Mouse (Mus musculus) liver, adult 2 months (tissue): ENCODE results near the gene F10. TPM values are rescaled to one million over a fixed set of nuclear protein-coding genes. Genes with fewer than 3 reads are reported as not detected.
A peak's percentile ranks its signal among the peaks of the same experiment; 100 is the strongest.

Experiments
- DNase-seq: peaks from one replicate; pipeline ENCODE4 v3.0.0-alpha.2; 2011; ENCODE audit warnings: low read depth, low spot score; ENCODE audit errors: extremely low read depth
- H3K27ac ChIP-seq: fragments of 200-500 bp; replicated peaks from 2 replicates; pipeline ENCODE4 v1.5.1; 2012; ENCODE audit warnings: low read depth, mild to moderate bottlenecking, control low read depth, inconsistent platforms, low read length; ENCODE audit not compliant: insufficient read depth
- H3K27me3 ChIP-seq: fragments of 200-500 bp; 2 replicates; pipeline ENCODE4 v1.6.1; 2012; ENCODE audit warnings: mild to moderate bottlenecking, moderate library complexity, low read length, inconsistent platforms; ENCODE audit not compliant: control insufficient read depth, insufficient read depth
- H3K36me3 ChIP-seq: fragments of 200-500 bp; 2 replicates; pipeline ENCODE4 v1.6.1; 2012; ENCODE audit warnings: low read length, inconsistent platforms; ENCODE audit not compliant: control insufficient read depth, insufficient read depth
- H3K4me1 ChIP-seq: fragments of 200-500 bp; 2 replicates; pipeline ENCODE4 v1.6.1; 2011; ENCODE audit warnings: low read length; ENCODE audit not compliant: control insufficient read depth, insufficient read depth
- H3K4me3 ChIP-seq: fragments of 200-500 bp; 2 replicates; pipeline ENCODE4 v1.5.1; 2011; ENCODE audit warnings: low read depth, mild to moderate bottlenecking, control low read depth, low read length, moderate library complexity; ENCODE audit not compliant: insufficient read depth
- H3K79me2 ChIP-seq: fragments of 200-500 bp; 2 replicates; pipeline ENCODE4 v1.6.1; 2012; ENCODE audit warnings: inconsistent platforms, mild to moderate bottlenecking, low read length, moderate library complexity; ENCODE audit not compliant: control insufficient read depth, insufficient read depth
- H3K9ac ChIP-seq: fragments of 200-500 bp; 2 replicates; pipeline ENCODE4 v1.6.1; 2012; ENCODE audit warnings: low read depth, mild to moderate bottlenecking, control low read depth, inconsistent platforms, low read length
- CTCF ChIP-seq: fragments of 200-500 bp; IDR thresholded peaks from 2 replicates; pipeline ENCODE4 v1.5.1; 2011; ENCODE audit warnings: low read depth, low read length, control low read depth
- POLR2A ChIP-seq: fragments of 200-500 bp; IDR thresholded peaks from 2 replicates; pipeline ENCODE4 v1.6.1; 2011; ENCODE audit warnings: low read length, control low read depth; ENCODE audit not compliant: insufficient read depth; ENCODE audit errors: extremely low read depth
- WGBS: fragments of 180-500 bp; shearing (Covaris S2); methylation state at CpG from one replicate; pipeline ENCODE4 v1.1.7; 2018; 5-methylcytosine and 5-hydroxymethylcytosine counted together
- polyA plus RNA-seq: library from polyadenylated mRNA; depleted of rRNA; stranded (reverse); fragments of >200 nt; gene quantifications from 2 replicates; pipeline ENCODE4 v1.2.3, GENCODE M21; 2012
- total RNA-seq: library from RNA; depleted of rRNA; stranded (reverse); fragments of >200 nt; gene quantifications from 2 replicates; pipeline ENCODE4 v1.2.3, GENCODE M21; 2014

The F10 gene
- total and polyA plus RNA-seq, 2 experiments = 371 to 374 TPM

GRCm38 (mm10) chr8:13037569-13037968 lies 461 bp downstream of the F10 start:
- TF ChIP-seq POLR2A = peak; percentile 88
- no peak for TF ChIP-seq CTCF
- Histone ChIP-seq H3K36me3 (peaks cover 18% of the 10 kb centered on the region), H3K79me2 (peaks cover 19% of the 10 kb centered on the region; the same call in 1 of the 2 replicates), H3K27ac (peak overlapping the region; percentile 98), H3K4me1 (peaks cover 25% of the 10 kb centered on the region), H3K27me3 (no peaks in the 10 kb centered on the region), H3K9ac (peak overlapping the region; percentile 81), H3K4me3 (peak overlapping the region; percentile 50)
- 6% methylated on average over 5 of the region's 5 CpGs for WGBS
- peak; percentile 95 for DNase-seq

DNA sequence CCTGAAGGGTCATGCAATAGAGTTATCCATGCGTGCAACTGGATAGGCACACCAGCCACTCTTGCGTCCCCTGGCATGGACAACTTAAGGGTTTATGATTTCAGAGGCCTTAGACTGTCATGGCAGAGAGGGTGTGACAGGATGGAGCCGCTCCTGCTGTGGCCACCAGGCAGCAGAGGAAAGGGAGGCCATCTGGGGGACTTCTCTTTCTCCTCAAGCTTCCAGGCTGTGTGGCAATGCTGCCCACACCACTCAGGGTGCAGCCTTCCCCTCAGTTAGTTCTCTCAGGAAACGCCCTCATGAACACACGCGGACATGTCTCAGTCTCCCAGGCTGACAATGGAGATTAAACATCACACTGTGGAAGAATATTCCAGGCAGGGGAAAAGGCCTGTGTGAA lies 1.9 kb downstream of the F10 start:
- TF ChIP-seq CTCF (no peak), POLR2A (no peak)
- Histone ChIP-seq H3K36me3 (peaks cover 30% of the 10 kb centered on the region), H3K27me3 (no peaks in the 10 kb centered on the region), H3K4me3 (peak overlapping the region; percentile 50), H3K9ac (peak overlapping the region; percentile 81), H3K27ac (peak overlapping the region; percentile 94), H3K79me2 (peaks cover 19% of the 10 kb centered on the region; the same call in 1 of the 2 replicates), H3K4me1 (peaks cover 25% of the 10 kb centered on the region)
- 20% methylated on average over 6 of the region's 6 CpGs for WGBS
- no peak for DNase-seq

DNA sequence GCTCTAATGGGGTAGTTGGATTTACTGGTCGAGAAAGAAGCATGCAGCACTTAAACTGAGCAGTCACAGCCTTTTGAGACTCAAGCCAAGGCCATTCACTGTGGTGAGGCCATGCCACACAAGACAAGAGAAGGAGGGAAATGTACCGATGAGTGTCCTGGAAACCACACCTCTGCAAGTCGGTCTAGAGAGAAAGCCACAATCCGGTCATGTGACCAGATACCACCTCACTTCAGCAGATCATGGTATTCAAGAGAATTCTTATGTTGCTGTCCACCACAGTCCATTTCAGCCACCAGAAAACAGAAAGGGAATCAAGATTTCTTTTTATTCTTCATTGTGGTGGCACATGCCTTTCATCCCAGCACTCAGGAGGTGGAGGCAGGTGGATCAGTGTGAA lies 4.4 kb downstream of the F10 start:
- peaks cover 14% of the 10 kb centered on the region for H3K4me1 ChIP-seq
- TF ChIP-seq CTCF (no peak), POLR2A (no peak)
- peaks cover 22% of the 10 kb centered on the region; the same call in 1 of the 2 replicates for H3K79me2 ChIP-seq
- H3K27me3 ChIP-seq = no peaks in the 10 kb centered on the region
- H3K36me3 ChIP-seq = peaks cover 48% of the 10 kb centered on the region
- WGBS = 55% methylated on average over 4 of the region's 4 CpGs
- no peak for DNase-seq
- H3K4me3 ChIP-seq = no peak overlapping the region
- no peak overlapping the region for H3K9ac ChIP-seq
- H3K27ac ChIP-seq = no peak overlapping the region

DNA sequence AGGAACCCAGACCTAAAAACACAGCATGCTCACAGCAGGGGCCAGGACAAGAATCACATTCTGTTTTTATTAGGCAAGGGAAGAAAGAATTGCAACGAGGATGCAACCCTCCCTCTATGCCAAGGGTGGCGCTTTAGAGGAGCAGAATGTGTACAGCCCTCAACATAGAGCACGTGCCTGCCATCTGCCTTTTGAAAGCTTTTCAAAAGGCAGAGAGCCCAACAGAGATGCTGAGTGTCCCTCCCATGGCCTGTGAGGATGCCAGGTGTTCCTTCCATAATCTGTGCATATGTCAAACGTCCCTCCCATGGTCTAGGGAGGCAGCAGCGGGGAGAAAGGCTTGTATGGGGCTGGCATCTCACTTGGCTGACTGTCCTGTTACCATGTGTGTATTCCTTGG lies 10.5 kb downstream of the F10 start:
- WGBS = 80% methylated on average over 5 of the region's 5 CpGs

GRCm38 (mm10) chr8:13050550-13050949 lies 13.4 kb downstream of the F10 start:
- TF ChIP-seq POLR2A = no peak
- TF ChIP-seq CTCF = no peak

More for the DNA sequence above, 10.5 kb downstream of the F10 start:
- Histone ChIP-seq H3K36me3 (peaks cover 85% of the 10 kb centered on the region), H3K27ac (no peak overlapping the region), H3K27me3 (no peaks in the 10 kb centered on the region), H3K4me3 (no peak overlapping the region), H3K9ac (no peak overlapping the region), H3K79me2 (0 out of 2 replicates have a peak, but pooled peaks cover 2% of the 10 kb centered on the region), H3K4me1 (no peaks in the 10 kb centered on the region)
- no peak for DNase-seq
- no peak for TF ChIP-seq POLR2A
- TF ChIP-seq CTCF = no peak

DNA sequence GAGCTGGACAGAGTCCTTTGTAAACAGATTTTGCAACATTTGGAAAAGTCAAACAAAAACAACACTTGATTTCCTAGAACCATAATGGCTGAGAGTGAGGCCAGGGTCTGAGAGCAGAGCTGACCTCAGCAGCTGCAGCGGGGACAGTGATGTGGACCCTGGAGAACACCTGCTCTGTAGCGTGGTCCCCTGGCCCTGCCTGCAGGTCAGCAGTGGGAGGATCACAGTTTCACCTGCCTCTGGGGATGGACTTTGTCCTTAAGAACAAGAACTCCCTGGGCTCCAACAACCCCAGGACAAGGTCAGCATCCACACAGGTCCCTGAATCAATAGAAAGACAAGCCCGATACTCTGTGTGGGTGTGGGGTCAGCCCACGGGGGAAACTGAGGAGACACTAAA lies 20.2 kb downstream of the F10 start:
- TF ChIP-seq CTCF (peak; percentile 17; the same call in 1 of the 2 replicates), POLR2A (0 out of 2 replicates have a peak, but pooled peaks have one; percentile 30)
- Histone ChIP-seq H3K36me3 (peaks cover 19% of the 10 kb centered on the region), H3K27ac (peak overlapping the region; percentile 97), H3K79me2 (peaks cover 11% of the 10 kb centered on the region), H3K27me3 (no peaks in the 10 kb centered on the region), H3K4me3 (no peak overlapping the region), H3K9ac (peak overlapping the region; percentile 67), H3K4me1 (peaks cover 25% of the 10 kb centered on the region)
- WGBS = 23% methylated on average over 4 of the region's 4 CpGs
- peak; percentile 99 for DNase-seq

More at GRCm38 (mm10) chr8:13050550-13050949, 13.4 kb downstream of the F10 start:
- H3K27ac ChIP-seq = no peak overlapping the region
- H3K4me3 ChIP-seq = no peak overlapping the region
- no peak overlapping the region for H3K9ac ChIP-seq
- H3K27me3 ChIP-seq = no peaks in the 10 kb centered on the region
- peaks cover 75% of the 10 kb centered on the region for H3K36me3 ChIP-seq
- H3K4me1 ChIP-seq = no peaks in the 10 kb centered on the region
- DNase-seq = peak; percentile 63
- 0 out of 2 replicates have a peak, but pooled peaks cover 2% of the 10 kb centered on the region for H3K79me2 ChIP-seq
- 50% methylated on average over 10 of the region's 10 CpGs for WGBS
